Comparison of ENCODE assay signal across 14 mouse cellular contexts in the genomic region with DNA sequence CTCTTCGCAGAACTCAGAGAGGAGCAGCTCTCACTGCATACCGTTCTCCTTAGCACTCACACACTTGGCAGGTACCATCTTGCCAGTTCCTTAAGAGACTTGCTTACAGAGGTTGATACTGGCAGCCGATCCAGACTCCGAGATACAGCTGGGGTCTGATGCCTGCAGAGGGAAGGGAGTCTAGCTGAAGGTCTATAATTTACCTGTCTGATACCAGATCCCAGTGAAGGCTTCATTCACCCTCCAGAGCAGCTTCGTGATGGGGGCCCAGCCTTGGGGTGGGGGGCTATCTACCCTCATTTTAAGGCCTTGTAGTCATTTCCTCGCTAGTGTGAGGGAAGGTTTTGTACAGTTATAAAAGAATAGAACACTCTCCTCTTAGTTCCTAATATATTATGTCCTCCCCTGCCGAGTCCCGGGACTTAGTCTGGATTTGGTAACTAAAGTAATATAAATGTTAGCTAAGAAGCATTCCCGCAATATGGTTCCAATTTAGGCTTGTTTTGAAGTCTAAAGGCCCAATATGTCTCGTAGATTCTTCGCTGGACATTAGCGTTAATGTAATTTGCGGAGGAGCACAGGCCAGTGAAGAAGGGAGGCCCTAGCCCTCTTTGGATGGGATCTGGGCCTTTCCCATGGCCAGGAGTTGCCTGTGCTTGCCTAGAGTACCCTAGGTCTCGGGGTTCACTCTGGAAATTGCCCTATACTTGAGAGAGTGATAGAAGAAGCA.
DNase-seq lines count a peak whose midpoint lies in the region; ATAC-seq and TF ChIP-seq lines count a peak whose summit lies in the region.
"Had no signal": no experiment of that assay in that cellular context is flagged by ENCODE, and none has a peak within 500 bp of the region (broad histone marks: within the 10 kb centered on the region; RNA-seq: fewer than 3 reads in every experiment).

No protein-coding gene starts in this region.

- H3K4me1 ChIP-seq in forebrain, embryonic 14.5 days (ENCODE audit: control insufficient read depth, insufficient read depth, low read length): peaks cover 7% of the 10 kb centered on the region
- H3K4me1 ChIP-seq in forebrain, postnatal 0 days (ENCODE audit: insufficient read depth): no peaks in the 10 kb centered on the region
- peaks cover 13% of the 10 kb centered on the region for H3K4me1 ChIP-seq in kidney, embryonic 15.5 days
- H3K4me1 ChIP-seq in embryonic facial prominence, embryonic 13.5 days: peaks cover 28% of the 10 kb centered on the region
- peaks cover 15% of the 10 kb centered on the region for H3K4me1 ChIP-seq in limb, embryonic 15.5 days
- H3K4me1 ChIP-seq in thymus, adult 2 months (replicated peaks; ENCODE audit: control insufficient read depth, insufficient read depth, low read length): no peaks in the 10 kb centered on the region

- no peak overlapping the region for H3K4me2 ChIP-seq in forebrain, embryonic 14.5 days (ENCODE audit: low read length)
- no peak overlapping the region for H3K4me2 ChIP-seq in forebrain, postnatal 0 days (ENCODE audit: low read depth)
- peak overlapping the region; percentile 47; the same call in 1 of the 2 replicates for H3K4me2 ChIP-seq in kidney, embryonic 15.5 days
- H3K4me2 ChIP-seq in embryonic facial prominence, embryonic 13.5 days: peak overlapping the region; percentile 53
- 0 out of 2 replicates have a peak overlapping the region, but pooled peaks have one; percentile 4 for H3K4me2 ChIP-seq in limb, embryonic 15.5 days

- WGBS in forebrain, embryonic 14.5 days: 83% methylated on average over 14 of the region's 14 CpGs
- 81% methylated on average over 14 of the region's 14 CpGs for WGBS in forebrain, postnatal 0 days
- 69% methylated on average over 14 of the region's 14 CpGs for WGBS in kidney, embryonic 15.5 days
- WGBS in embryonic facial prominence, embryonic 13.5 days: 23% methylated on average over 14 of the region's 14 CpGs
- 36% methylated on average over 14 of the region's 14 CpGs for WGBS in limb, embryonic 15.5 days
- 93% methylated on average over 14 of the region's 14 CpGs for WGBS in thymus, adult 2 months

- no peak for TF ChIP-seq CTCF in forebrain, postnatal 0 days (IDR thresholded peaks at IDR 0.05; ENCODE audit: low read depth)
- no peak for TF ChIP-seq CTCF in thymus, adult 2 months (IDR thresholded peaks at IDR 0.05; ENCODE audit: borderline replicate concordance, control insufficient read depth, extremely low read depth, insufficient read depth, low read length, poor library complexity)

- H3K9ac ChIP-seq in forebrain, embryonic 14.5 days (ENCODE audit: low read length): no peak overlapping the region
- H3K9ac ChIP-seq in forebrain, postnatal 0 days: no peak overlapping the region
- no peak overlapping the region for H3K9ac ChIP-seq in kidney, embryonic 15.5 days
- no peak overlapping the region for H3K9ac ChIP-seq in embryonic facial prominence, embryonic 13.5 days
- no peak overlapping the region for H3K9ac ChIP-seq in limb, embryonic 15.5 days
- H3K9ac ChIP-seq: heart, embryonic 15.5 days; lung, embryonic 15.5 days had no signal

- 0 out of 2 replicates have a peak, but pooled peaks cover 3% of the 10 kb centered on the region for H3K27me3 ChIP-seq in forebrain, embryonic 14.5 days (replicated peaks; ENCODE audit: control insufficient read depth, insufficient read depth, low read length)
- H3K27me3 ChIP-seq in forebrain, postnatal 0 days (ENCODE audit: insufficient read depth, low read length): no peaks in the 10 kb centered on the region
- H3K27me3 ChIP-seq in kidney, embryonic 15.5 days: no peaks in the 10 kb centered on the region
- peaks cover 27% of the 10 kb centered on the region for H3K27me3 ChIP-seq in embryonic facial prominence, embryonic 13.5 days
- H3K27me3 ChIP-seq in limb, embryonic 15.5 days: peaks cover 18% of the 10 kb centered on the region; the same call in 1 of the 2 replicates
- no peaks in the 10 kb centered on the region for H3K27me3 ChIP-seq in thymus, adult 2 months (ENCODE audit: control insufficient read depth, insufficient read depth, low read length)
- H3K27me3 ChIP-seq: lung, embryonic 15.5 days; Patski had no signal

- TF ChIP-seq POLR2A in thymus, adult 2 months (IDR thresholded peaks at IDR 0.05; ENCODE audit: control insufficient read depth, extremely low read depth, insufficient read depth, low read length, poor library complexity): no peak

- no peaks in the 10 kb centered on the region for H3K9me3 ChIP-seq in forebrain, embryonic 14.5 days (replicated peaks; ENCODE audit: control insufficient read depth, low read length)
- no peaks in the 10 kb centered on the region for H3K9me3 ChIP-seq in forebrain, postnatal 0 days (ENCODE audit: low read length)
- no peaks in the 10 kb centered on the region for H3K9me3 ChIP-seq in kidney, embryonic 15.5 days (replicated peaks)
- H3K9me3 ChIP-seq in embryonic facial prominence, embryonic 13.5 days: no peaks in the 10 kb centered on the region
- no peaks in the 10 kb centered on the region for H3K9me3 ChIP-seq in limb, embryonic 15.5 days
- H3K9me3 ChIP-seq: heart, embryonic 15.5 days; lung, embryonic 15.5 days had no signal

- H3K4me3 ChIP-seq in forebrain, embryonic 14.5 days (ENCODE audit: low read depth, low read length): no peak overlapping the region
- no peak overlapping the region for H3K4me3 ChIP-seq in forebrain, postnatal 0 days (ENCODE audit: low read depth, low read length)
- no peak overlapping the region for H3K4me3 ChIP-seq in kidney, embryonic 15.5 days (replicated peaks)
- no peak overlapping the region for H3K4me3 ChIP-seq in embryonic facial prominence, embryonic 13.5 days
- no peak overlapping the region for H3K4me3 ChIP-seq in limb, embryonic 15.5 days
- no peak overlapping the region for H3K4me3 ChIP-seq in thymus, adult 2 months (ENCODE audit: control insufficient read depth, insufficient read depth, low read length)
- H3K4me3 ChIP-seq: lung, embryonic 15.5 days had no signal

- 0 out of 2 replicates have a peak, but pooled peaks have one; percentile 12 for ATAC-seq in forebrain, embryonic 14.5 days
- ATAC-seq in forebrain, postnatal 0 days: no peak
- 0 out of 2 replicates have a peak, but pooled peaks have one; percentile 9 for ATAC-seq in kidney, embryonic 15.5 days (replicated peaks; ENCODE audit: low FRiP score)
- no peak for ATAC-seq in embryonic facial prominence, embryonic 13.5 days (ENCODE audit: insufficient number of reproducible peaks, insufficient read depth, low FRiP score, low TSS enrichment, low read depth)
- ATAC-seq in limb, embryonic 15.5 days (ENCODE audit: insufficient number of reproducible peaks, low FRiP score, low TSS enrichment, low read depth): no peak
- ATAC-seq: Patski had no signal

- DNase-seq in forebrain, embryonic 14.5 days (ENCODE audit: low spot score): no peak
- no peak for DNase-seq in forebrain, postnatal 0 days
- DNase-seq in kidney, adult 9 months: no peak
- DNase-seq in thymus, adult 2 months: no peak
- DNase-seq in ovary, postnatal 14 days (ENCODE audit: low spot score): no peak
- DNase-seq: gastrocnemius, postnatal 14 days; right cerebral cortex, postnatal 25 days; thymus, postnatal 4 days had no signal

- no peaks in the 10 kb centered on the region for H3K36me3 ChIP-seq in forebrain, embryonic 14.5 days (ENCODE audit: control insufficient read depth, insufficient read depth, low read length)
- H3K36me3 ChIP-seq in forebrain, postnatal 0 days (ENCODE audit: insufficient read depth): no peaks in the 10 kb centered on the region
- no peaks in the 10 kb centered on the region for H3K36me3 ChIP-seq in kidney, embryonic 15.5 days
- no peaks in the 10 kb centered on the region for H3K36me3 ChIP-seq in embryonic facial prominence, embryonic 13.5 days
- H3K36me3 ChIP-seq in limb, embryonic 15.5 days: no peaks in the 10 kb centered on the region
- H3K36me3 ChIP-seq in thymus, adult 2 months (ENCODE audit: control insufficient read depth, insufficient read depth, low read length): no peaks in the 10 kb centered on the region
- H3K36me3 ChIP-seq: heart, embryonic 15.5 days; lung, embryonic 15.5 days had no signal

- H3K27ac ChIP-seq in forebrain, embryonic 14.5 days (ENCODE audit: low read depth, low read length): no peak overlapping the region
- no peak overlapping the region for H3K27ac ChIP-seq in forebrain, postnatal 0 days (ENCODE audit: low read depth, low read length)
- 0 out of 2 replicates have a peak overlapping the region, but pooled peaks have one; percentile 14 for H3K27ac ChIP-seq in kidney, embryonic 15.5 days
- peak overlapping the region; percentile 33; the same call in 1 of the 2 replicates for H3K27ac ChIP-seq in embryonic facial prominence, embryonic 13.5 days
- no peak overlapping the region for H3K27ac ChIP-seq in limb, embryonic 15.5 days
- H3K27ac ChIP-seq in thymus, adult 2 months (ENCODE audit: control insufficient read depth, insufficient read depth, low read length): no peak overlapping the region
- H3K27ac ChIP-seq: heart, embryonic 15.5 days had no signal

Comparison
In these comparisons a context has a peak if more than half of its experiments do, and no peak if none do; other contexts are left out.
1. ATAC-seq: peak in forebrain, embryonic 14.5 days (single experiment) and kidney, embryonic 15.5 days (single experiment); none in forebrain, postnatal 0 days (single experiment), embryonic facial prominence, embryonic 13.5 days (single experiment) and limb, embryonic 15.5 days (single experiment).
2. H3K27ac ChIP-seq: peak in kidney, embryonic 15.5 days (single experiment) and embryonic facial prominence, embryonic 13.5 days (single experiment); none in forebrain, embryonic 14.5 days (single experiment), forebrain, postnatal 0 days (single experiment), limb, embryonic 15.5 days (single experiment) and thymus, adult 2 months (single experiment).
3. H3K4me2 ChIP-seq: peak in kidney, embryonic 15.5 days (single experiment), embryonic facial prominence, embryonic 13.5 days (single experiment) and limb, embryonic 15.5 days (single experiment); none in forebrain, embryonic 14.5 days (single experiment) and forebrain, postnatal 0 days (single experiment).